In the genomic region with DNA sequence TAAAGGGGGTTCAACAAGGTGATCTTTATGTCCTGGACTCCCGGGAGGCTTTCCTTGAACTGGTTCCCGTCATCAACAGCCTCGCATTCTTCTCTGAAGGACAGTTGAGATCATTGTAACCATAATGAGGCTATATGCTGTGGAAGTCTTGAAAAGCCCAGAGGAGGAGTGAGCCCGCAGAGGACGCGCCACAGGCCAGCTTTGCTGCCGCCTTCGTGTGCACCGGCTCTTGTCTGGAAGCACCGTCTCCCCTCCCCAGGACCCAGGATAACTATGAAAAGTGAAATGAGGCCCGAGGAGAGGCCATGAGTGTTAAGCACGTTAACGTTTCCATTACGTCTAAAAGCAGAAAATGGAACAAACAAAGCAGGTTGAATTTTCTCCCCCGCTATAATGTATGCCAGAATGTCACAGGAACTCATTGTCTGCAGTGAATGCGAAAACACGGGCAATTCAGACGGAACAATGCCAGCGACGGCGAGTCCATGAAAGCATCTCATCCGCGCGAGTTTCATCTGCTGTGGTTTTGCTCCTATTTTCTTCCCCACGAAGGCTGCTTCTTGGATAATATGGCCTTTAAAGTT, we compare ENCODE assay signal across 22 mouse cellular contexts. TPM values are rescaled to one million over a fixed set of nuclear protein-coding genes. Genes with fewer than 3 reads are reported as not detected.
A peak's percentile ranks its signal among the peaks of the same experiment; 100 is the strongest.
DNase-seq lines count a peak whose midpoint lies in the region; ATAC-seq lines count a peak whose summit lies in the region.
"Had no signal": no experiment of that assay in that cellular context is flagged by ENCODE, and none has a peak within 500 bp of the region (broad histone marks: within the 10 kb centered on the region; RNA-seq: fewer than 3 reads in every experiment).

No protein-coding gene starts in this region.

- H3K27me3 ChIP-seq in forebrain, embryonic 14.5 days (replicated peaks; ENCODE audit: control insufficient read depth, insufficient read depth, low read length), result no peaks in the 10 kb centered on the region
- H3K27me3 ChIP-seq in hindbrain, embryonic 15.5 days, result no peaks in the 10 kb centered on the region
- H3K27me3 ChIP-seq in midbrain, embryonic 16.5 days (ENCODE audit: control insufficient read depth, insufficient read depth, low read depth, low read length), result no peaks in the 10 kb centered on the region; the same call in 1 of the 2 replicates
- H3K27me3 ChIP-seq: intestine, embryonic 15.5 days had no signal

- peak; percentile 30 for DNase-seq in brain, adult 2 months (ENCODE audit: low read depth, low spot score)
- DNase-seq in forebrain, embryonic 14.5 days (ENCODE audit: low spot score), result peak; percentile 31
- no peak for DNase-seq in Muller cell, postnatal 12 days (ENCODE audit: inconsistent ontology term)
- DNase-seq in layer of hippocampus, adult 18-20 months (ENCODE audit: low spot score in 2 of 2), result no peak
- DNase-seq in left cerebral cortex, postnatal 36 days (ENCODE audit: low spot score in 2 of 2), result no peak
- DNase-seq: B cell, adult 2 months; cerebellum, adult 2 months; embryo, embryonic 11 days; heart, postnatal 10 days; kidney, postnatal 10 days; lung, embryonic 14.5 days; right cerebral cortex, postnatal 4 days had no signal

- H3K9me3 ChIP-seq in forebrain, embryonic 14.5 days (replicated peaks; ENCODE audit: control insufficient read depth, low read length), result no peaks in the 10 kb centered on the region
- no peaks in the 10 kb centered on the region for H3K9me3 ChIP-seq in hindbrain, embryonic 15.5 days
- H3K9me3 ChIP-seq in midbrain, embryonic 16.5 days (replicated peaks; ENCODE audit: control insufficient read depth, low read length, poor library complexity, severe bottlenecking), result no peaks in the 10 kb centered on the region
- H3K9me3 ChIP-seq: intestine, embryonic 15.5 days had no signal

- H3K36me3 ChIP-seq in forebrain, embryonic 14.5 days (ENCODE audit: control insufficient read depth, insufficient read depth, low read length), result no peaks in the 10 kb centered on the region
- no peaks in the 10 kb centered on the region for H3K36me3 ChIP-seq in hindbrain, embryonic 15.5 days
- H3K36me3 ChIP-seq in midbrain, embryonic 16.5 days (ENCODE audit: control insufficient read depth, insufficient read depth, low read length), result no peaks in the 10 kb centered on the region
- H3K36me3 ChIP-seq: intestine, embryonic 15.5 days had no signal

- ATAC-seq in forebrain, embryonic 14.5 days, result peak; percentile 32; the same call in 1 of the 2 replicates
- no peak for ATAC-seq in hindbrain, embryonic 15.5 days (ENCODE audit: low FRiP score, low read depth)
- no peak for ATAC-seq in midbrain, embryonic 16.5 days
- no peak for ATAC-seq in erythroblast, adult 5-6 weeks (replicated peaks; ENCODE audit: low FRiP score, poor library complexity, severe bottlenecking)
- ATAC-seq: intestine, embryonic 15.5 days had no signal

- no peak overlapping the region for H3K9ac ChIP-seq in forebrain, embryonic 14.5 days (ENCODE audit: low read length)
- H3K9ac ChIP-seq in hindbrain, embryonic 15.5 days, result no peak overlapping the region; the same call in 1 of the 2 replicates
- H3K9ac ChIP-seq in midbrain, embryonic 16.5 days (ENCODE audit: low read depth, low read length), result no peak overlapping the region
- H3K9ac ChIP-seq: intestine, embryonic 15.5 days; lung, embryonic 14.5 days had no signal

- 0 out of 2 replicates have a peak, but pooled peaks cover 2% of the 10 kb centered on the region for H3K4me1 ChIP-seq in forebrain, embryonic 14.5 days (ENCODE audit: control insufficient read depth, insufficient read depth, low read length)
- no peaks in the 10 kb centered on the region for H3K4me1 ChIP-seq in hindbrain, embryonic 15.5 days (replicated peaks)
- H3K4me1 ChIP-seq in midbrain, embryonic 16.5 days (ENCODE audit: control insufficient read depth, insufficient read depth, low read length), result no peaks in the 10 kb centered on the region
- H3K4me1 ChIP-seq: intestine, embryonic 15.5 days had no signal

- H3K4me2 ChIP-seq in forebrain, embryonic 14.5 days (ENCODE audit: low read length), result peak overlapping the region; percentile 28
- peak overlapping the region; percentile 24 for H3K4me2 ChIP-seq in hindbrain, embryonic 15.5 days
- peak overlapping the region; percentile 13 for H3K4me2 ChIP-seq in midbrain, embryonic 16.5 days (ENCODE audit: low read length)
- H3K4me2 ChIP-seq: intestine, embryonic 15.5 days; liver, embryonic 11.5 days; lung, embryonic 14.5 days had no signal

- 38% methylated on average over 25 of the region's 25 CpGs for WGBS in forebrain, embryonic 14.5 days
- 27% methylated on average over 25 of the region's 25 CpGs for WGBS in hindbrain, embryonic 15.5 days
- 23% methylated on average over 25 of the region's 25 CpGs for WGBS in midbrain, embryonic 16.5 days

- H3K27ac ChIP-seq in forebrain, embryonic 14.5 days (ENCODE audit: low read depth, low read length), result no peak overlapping the region
- H3K27ac ChIP-seq in hindbrain, embryonic 15.5 days (replicated peaks), result no peak overlapping the region
- no peak overlapping the region for H3K27ac ChIP-seq in midbrain, embryonic 16.5 days (ENCODE audit: low read length)
- H3K27ac ChIP-seq: intestine, embryonic 15.5 days had no signal

- no peak overlapping the region for H3K4me3 ChIP-seq in forebrain, embryonic 14.5 days (ENCODE audit: low read depth, low read length)
- H3K4me3 ChIP-seq in hindbrain, embryonic 15.5 days, result no peak overlapping the region
- no peak overlapping the region for H3K4me3 ChIP-seq in midbrain, embryonic 16.5 days (ENCODE audit: low read depth, low read length)
- H3K4me3 ChIP-seq: erythroblast, embryonic 14.5 days; intestine, embryonic 15.5 days; myocyte had no signal

- intact Hi-C loops in left cerebral cortex, postnatal 36 days (cut with DNase I), result no loop called here

RNA-seq across cellular contexts. Expression of a gene that starts 41.8 kb away (rescaled TPM):
- polyA plus RNA-seq in forebrain, embryonic 14.5 days (2014; fragmentation: Nextera tagmentation; extraction: Ambion mirVana), result 3.2 and 5.1 TPM in 2 replicates
- polyA plus RNA-seq in hindbrain, embryonic 15.5 days (2015; fragmentation: Nextera tagmentation; extraction: Ambion mirVana), result 2.5 TPM in 2 replicates
- 8.5 and 8.7 TPM in 2 replicates for polyA plus RNA-seq in midbrain, embryonic 16.5 days (2015; fragmentation: Nextera tagmentation; extraction: Ambion mirVana)
- 1 to 10 TPM; 3.2 to 5.6 TPM for total RNA-seq in layer of hippocampus, adult 18-20 months (2021)
- total RNA-seq in erythroblast, adult 5-6 weeks (2015; ENCODE audit: low replicate concordance), result not detected in 2 replicates
- total RNA-seq in erythroblast, adult 5-6 weeks (2017; ENCODE audit: low replicate concordance), result not detected in 2 replicates
- 1 to 10 TPM; 5.3 to 9.6 TPM for total RNA-seq in left cerebral cortex, postnatal 36 days (2021)
- total RNA-seq: adrenal gland, adult 18-20 months; gastrocnemius, adult 18-20 months; heart, adult 8-10 months; heart, postnatal 10 days had no signal
- polyA plus RNA-seq: erythroblast, embryonic 14.5 days; lung, embryonic 14.5 days; myocyte had no signal

Comparison
In these comparisons a context has a peak if more than half of its experiments do, and no peak if none do; other contexts are left out.
1. DNase-seq: peak in brain, adult 2 months (single experiment) and forebrain, embryonic 14.5 days (single experiment); none in Muller cell, postnatal 12 days (single experiment), layer of hippocampus, adult 18-20 months (0 of 2) and left cerebral cortex, postnatal 36 days (0 of 2).
2. RNA of a gene that starts 41.8 kb away (total RNA-seq): 5.3 to 9.6 TPM in left cerebral cortex, postnatal 36 days and 3.2 to 5.6 TPM in layer of hippocampus, adult 18-20 months; not detected in erythroblast, adult 5-6 weeks; every median in the first group is over 4 times any median in the second.
3. Peak in every context shown above with its lines, with median percentiles within 50 percentile points of each other: H3K4me2 ChIP-seq.